Mouse (Mus musculus): ENCODE results near the gene Pip5k1b. TPM values are rescaled to one million over a fixed set of nuclear protein-coding genes. Genes with fewer than 3 reads are reported as not detected.

The Pip5k1b gene
- polyA plus RNA-seq, 1 experiment from 2014 or later: 10.9 TPM

GRCm38 (mm10) chr19:24514661-24515642 lies 40.7 kb downstream of the Pip5k1b start:
- H3K36me3 ChIP-seq (ENCODE audit: control insufficient read depth, insufficient read depth, low read length): no peaks in the 10 kb centered on the region
- H3K4me1 ChIP-seq (ENCODE audit: control insufficient read depth in 2 of 2, insufficient read depth in 2 of 2, low read length in 2 of 2): peaks cover 23 to 34% of the 10 kb centered on the region in 2 experiments
- no peak overlapping the region; the same call in 1 of the 2 replicates for H3K9ac ChIP-seq (ENCODE audit: low read length)
- no peak overlapping the region for H3K27ac ChIP-seq (replicated peaks in 1 of 2; ENCODE audit: control insufficient read depth in 1 of 2, insufficient read depth in 1 of 2, low read depth in 2 of 2, low read length in 2 of 2)
- H3K4me2 ChIP-seq (ENCODE audit: low read length): no peak overlapping the region
- 75% methylated on average over 15 of the region's 15 CpGs for WGBS
- no peak for ATAC-seq (ENCODE audit: insufficient number of reproducible peaks, insufficient read depth, low FRiP score, low read depth)
- no peaks in the 10 kb centered on the region for H3K9me3 ChIP-seq (ENCODE audit: control insufficient read depth, low read length)
- no peak overlapping the region for H3K4me3 ChIP-seq (ENCODE audit: control insufficient read depth in 1 of 2, insufficient read depth in 1 of 2, low read depth in 1 of 2, low read length in 2 of 2)
- no peaks in the 10 kb centered on the region for H3K27me3 ChIP-seq (ENCODE audit: control insufficient read depth, insufficient read depth, low read length)

- WGBS: 35% methylated on average over 20 of the region's 20 CpGs
- Histone ChIP-seq H3K36me3 (ENCODE audit: control insufficient read depth, insufficient read depth, low read length) (no peaks in the 10 kb centered on the region), H3K9ac (ENCODE audit: low read length) (no peak overlapping the region; the same call in 1 of the 2 replicates), H3K9me3 (ENCODE audit: control insufficient read depth, low read length) (no peaks in the 10 kb centered on the region), H3K27me3 (ENCODE audit: control insufficient read depth, insufficient read depth, low read length) (no peaks in the 10 kb centered on the region), H3K4me3 (ENCODE audit: control insufficient read depth in 1 of 2, insufficient read depth in 1 of 2, low read depth in 1 of 2, low read length in 2 of 2) (no peak overlapping the region), H3K4me2 (ENCODE audit: low read length) (peak overlapping the region; percentile 11), H3K4me1 (ENCODE audit: control insufficient read depth in 2 of 2, insufficient read depth in 2 of 2, low read length in 2 of 2) (peaks cover 31 to 45% of the 10 kb centered on the region in 2 experiments), H3K27ac (replicated peaks in 1 of 2; ENCODE audit: control insufficient read depth in 1 of 2, insufficient read depth in 1 of 2, low read depth in 2 of 2, low read length in 2 of 2) (peak overlapping the region; percentile 7 to 24; a peak in 3 of 4 replicates)
- no peak for ATAC-seq (ENCODE audit: insufficient number of reproducible peaks, insufficient read depth, low FRiP score, low read depth)
These were observed 42.4 kb downstream of the Pip5k1b start for GRCm38 (mm10) chr19:24513105-24513843.

- WGBS: 80% methylated on average over 7 of the region's 7 CpGs
- ATAC-seq (ENCODE audit: insufficient number of reproducible peaks, insufficient read depth, low FRiP score, low read depth): no peak
- H3K36me3 ChIP-seq (ENCODE audit: control insufficient read depth, insufficient read depth, low read length): no peaks in the 10 kb centered on the region
- no peak overlapping the region for H3K9ac ChIP-seq (ENCODE audit: low read length)
- H3K4me3 ChIP-seq (ENCODE audit: control insufficient read depth in 1 of 2, insufficient read depth in 1 of 2, low read depth in 1 of 2, low read length in 2 of 2): no peak overlapping the region
- H3K4me1 ChIP-seq (ENCODE audit: control insufficient read depth in 2 of 2, insufficient read depth in 2 of 2, low read length in 2 of 2): peaks cover 29 to 47% of the 10 kb centered on the region in 2 experiments
- H3K27ac ChIP-seq (replicated peaks in 1 of 2; ENCODE audit: control insufficient read depth in 1 of 2, insufficient read depth in 1 of 2, low read depth in 2 of 2, low read length in 2 of 2): no peak overlapping the region
- H3K9me3 ChIP-seq (ENCODE audit: control insufficient read depth, low read length): no peaks in the 10 kb centered on the region
- no peak overlapping the region for H3K4me2 ChIP-seq (ENCODE audit: low read length)
- no peaks in the 10 kb centered on the region for H3K27me3 ChIP-seq (ENCODE audit: control insufficient read depth, insufficient read depth, low read length)
These were observed 43.7 kb downstream of the Pip5k1b start for GRCm38 (mm10) chr19:24511939-24512338.

GRCm38 (mm10) chr19:24509391-24509790 lies 46.3 kb downstream of the Pip5k1b start:
- Histone ChIP-seq H3K4me1 (ENCODE audit: control insufficient read depth in 2 of 2, insufficient read depth in 2 of 2, low read length in 2 of 2) (peaks cover 28 to 48% of the 10 kb centered on the region in 2 experiments), H3K27ac (replicated peaks in 1 of 2; ENCODE audit: control insufficient read depth in 1 of 2, insufficient read depth in 1 of 2, low read depth in 2 of 2, low read length in 2 of 2) (no peak overlapping the region), H3K9ac (ENCODE audit: low read length) (no peak overlapping the region), H3K36me3 (ENCODE audit: control insufficient read depth, insufficient read depth, low read length) (no peaks in the 10 kb centered on the region), H3K9me3 (ENCODE audit: control insufficient read depth, low read length) (no peaks in the 10 kb centered on the region), H3K4me2 (ENCODE audit: low read length) (no peak overlapping the region), H3K4me3 (ENCODE audit: control insufficient read depth in 1 of 2, insufficient read depth in 1 of 2, low read depth in 1 of 2, low read length in 2 of 2) (no peak overlapping the region), H3K27me3 (ENCODE audit: control insufficient read depth, insufficient read depth, low read length) (no peaks in the 10 kb centered on the region)
- ATAC-seq (ENCODE audit: insufficient number of reproducible peaks, insufficient read depth, low FRiP score, low read depth): no peak
- WGBS: 49% methylated on average over 6 of the region's 6 CpGs

GRCm38 (mm10) chr19:24508087-24508767 lies 47.4 kb downstream of the Pip5k1b start:
- H3K27me3 ChIP-seq (ENCODE audit: control insufficient read depth, insufficient read depth, low read length): no peaks in the 10 kb centered on the region
- H3K9me3 ChIP-seq (ENCODE audit: control insufficient read depth, low read length): no peaks in the 10 kb centered on the region
- H3K4me3 ChIP-seq (ENCODE audit: control insufficient read depth in 1 of 2, insufficient read depth in 1 of 2, low read depth in 1 of 2, low read length in 2 of 2): no peak overlapping the region
- H3K36me3 ChIP-seq (ENCODE audit: control insufficient read depth, insufficient read depth, low read length): no peaks in the 10 kb centered on the region
- no peak for ATAC-seq (ENCODE audit: insufficient number of reproducible peaks, insufficient read depth, low FRiP score, low read depth)
- H3K4me2 ChIP-seq (ENCODE audit: low read length): no peak overlapping the region
- H3K4me1 ChIP-seq (ENCODE audit: control insufficient read depth in 2 of 2, insufficient read depth in 2 of 2, low read length in 2 of 2): peaks cover 23 to 42% of the 10 kb centered on the region in 2 experiments
- no peak overlapping the region for H3K9ac ChIP-seq (ENCODE audit: low read length)
- 40% methylated on average over 13 of the region's 13 CpGs for WGBS
- H3K27ac ChIP-seq (replicated peaks in 1 of 2; ENCODE audit: control insufficient read depth in 1 of 2, insufficient read depth in 1 of 2, low read depth in 2 of 2, low read length in 2 of 2): no peak overlapping the region; a peak in 1 of 4 replicates

GRCm38 (mm10) chr19:24502736-24503421 lies 52.8 kb downstream of the Pip5k1b start:
- Histone ChIP-seq H3K36me3 (ENCODE audit: control insufficient read depth, insufficient read depth, low read length) (no peaks in the 10 kb centered on the region), H3K9ac (ENCODE audit: low read length) (no peak overlapping the region), H3K4me3 (ENCODE audit: control insufficient read depth in 1 of 2, insufficient read depth in 1 of 2, low read depth in 1 of 2, low read length in 2 of 2) (no peak overlapping the region), H3K27me3 (ENCODE audit: control insufficient read depth, insufficient read depth, low read length) (no peaks in the 10 kb centered on the region), H3K9me3 (ENCODE audit: control insufficient read depth, low read length) (no peaks in the 10 kb centered on the region), H3K4me1 (ENCODE audit: control insufficient read depth in 2 of 2, insufficient read depth in 2 of 2, low read length in 2 of 2) (peaks cover 1 to 8% of the 10 kb centered on the region in 2 experiments; a peak in 3 of 4 replicates), H3K27ac (replicated peaks in 1 of 2; ENCODE audit: control insufficient read depth in 1 of 2, insufficient read depth in 1 of 2, low read depth in 2 of 2, low read length in 2 of 2) (no peak overlapping the region), H3K4me2 (ENCODE audit: low read length) (no peak overlapping the region)
- no peak for ATAC-seq (ENCODE audit: insufficient number of reproducible peaks, insufficient read depth, low FRiP score, low read depth)
- 74% methylated on average over 10 of the region's 10 CpGs for WGBS

GRCm38 (mm10) chr19:24501525-24501924 lies 54.1 kb downstream of the Pip5k1b start:
- H3K36me3 ChIP-seq (ENCODE audit: control insufficient read depth, insufficient read depth, low read length): no peaks in the 10 kb centered on the region
- 0 out of 4 replicates have a peak, but pooled peaks cover 0 to 3% of the 10 kb centered on the region in 2 experiments for H3K4me1 ChIP-seq (ENCODE audit: control insufficient read depth in 2 of 2, insufficient read depth in 2 of 2, low read length in 2 of 2)
- no peaks in the 10 kb centered on the region for H3K27me3 ChIP-seq (ENCODE audit: control insufficient read depth, insufficient read depth, low read length)
- no peaks in the 10 kb centered on the region for H3K9me3 ChIP-seq (ENCODE audit: control insufficient read depth, low read length)
- no peak overlapping the region for H3K27ac ChIP-seq (replicated peaks in 1 of 2; ENCODE audit: control insufficient read depth in 1 of 2, insufficient read depth in 1 of 2, low read depth in 2 of 2, low read length in 2 of 2)
- no peak overlapping the region for H3K9ac ChIP-seq (ENCODE audit: low read length)
- no peak overlapping the region for H3K4me2 ChIP-seq (ENCODE audit: low read length)
- no peak overlapping the region for H3K4me3 ChIP-seq (ENCODE audit: control insufficient read depth in 1 of 2, insufficient read depth in 1 of 2, low read depth in 1 of 2, low read length in 2 of 2)
- ATAC-seq (ENCODE audit: insufficient number of reproducible peaks, insufficient read depth, low FRiP score, low read depth): no peak

Data from heart, embryonic 14.5 days (tissue).